Mouse (Mus musculus) c-Kit-negative CD71-positive TER-119-positive erythroid progenitor cells, embryonic 14.5 days (primary cell): Measurements from ENCODE around the gene Scyl2.

Source experiments
- DNase-seq: peaks from one replicate; pipeline ENCODE4 v3.0.0-alpha.2; 2013; ENCODE audit warnings: low read depth, low spot score

Gene Scyl2

GRCm38 (mm10) chr10:89597275-89597674 is 88.8 kb downstream of the Scyl2 start:
- DNase-seq: no peak

- no peak for DNase-seq
Measured at GRCm38 (mm10) chr10:89595935-89596334, 90.2 kb downstream of the Scyl2 start.

GRCm38 (mm10) chr10:89595514-89595913 is 90.6 kb downstream of the Scyl2 start:
- DNase-seq: no peak

- no peak for DNase-seq
Measured at GRCm38 (mm10) chr10:89594309-89594708, 91.8 kb downstream of the Scyl2 start.

GRCm38 (mm10) chr10:89592797-89593196 is 93.3 kb downstream of the Scyl2 start:
- DNase-seq: no peak

GRCm38 (mm10) chr10:89589877-89590276 is 96.2 kb downstream of the Scyl2 start:
- no peak for DNase-seq
